8 mouse cellular contexts compared by ENCODE assay signal in genomic region chr5:45519960-45520808, GRCm38 (mm10). TPM values are rescaled to one million over a fixed set of nuclear protein-coding genes. Genes with fewer than 3 reads are reported as not detected.
DNase-seq lines count a peak whose midpoint lies in the region; ATAC-seq lines count a peak whose summit lies in the region.

Gene Med28 (plus strand): TSS chr5:45520229.

- ATAC-seq in hindbrain, embryonic 11.5 days (ENCODE audit: low FRiP score), result peak; percentile 97

- no peaks in the 10 kb centered on the region for H3K9me3 ChIP-seq in hindbrain, embryonic 11.5 days (ENCODE audit: control insufficient read depth, low read length)

- peak; percentile 88 for DNase-seq in MN1 (ENCODE audit: low spot score)
- peak; percentile 95 for DNase-seq in cerebellum, adult 9-10 months
- DNase-seq in frontal cortex, adult 2 months (ENCODE audit: extremely low spot score in 1 of 2, low spot score in 1 of 2), result peak; percentile 87 to 96
- DNase-seq in hindbrain, embryonic 11.5 days (ENCODE audit: low spot score), result peak; percentile 94
- peak; percentile 93 to 96 for DNase-seq in layer of hippocampus, postnatal 10 days (ENCODE audit: low spot score in 2 of 2)
- peak; percentile 96 for DNase-seq in lung, postnatal 10 days
- peak; percentile 94 for DNase-seq in ovary, postnatal 36 days (ENCODE audit: low spot score)
- DNase-seq in thymus, postnatal 25 days, result peak; percentile 93

- WGBS in hindbrain, embryonic 11.5 days, result 2% methylated on average over 54 of the region's 56 CpGs

- no peaks in the 10 kb centered on the region for H3K27me3 ChIP-seq in hindbrain, embryonic 11.5 days (ENCODE audit: control insufficient read depth, insufficient read depth, low read length)

- H3K4me1 ChIP-seq in hindbrain, embryonic 11.5 days (replicated peaks; ENCODE audit: control insufficient read depth, insufficient read depth, low read length), result 0 out of 2 replicates have a peak, but pooled peaks cover 2% of the 10 kb centered on the region

- peak within 1 kb of the TSS; percentile 84 for H3K4me3 ChIP-seq in hindbrain, embryonic 11.5 days (ENCODE audit: low read depth, low read length)

- H3K36me3 ChIP-seq in hindbrain, embryonic 11.5 days (ENCODE audit: control insufficient read depth, insufficient read depth, low read length), result peaks cover 2% of the 10 kb centered on the region; the same call in 1 of the 2 replicates

- H3K4me2 ChIP-seq in hindbrain, embryonic 11.5 days (replicated peaks; ENCODE audit: low read depth, low read length), result peak within 1 kb of the TSS; percentile 63

- peak within 1 kb of the TSS; percentile 80 for H3K9ac ChIP-seq in hindbrain, embryonic 11.5 days (ENCODE audit: low read depth, low read length)

- H3K27ac ChIP-seq in hindbrain, embryonic 11.5 days (ENCODE audit: low read depth, low read length), result 0 out of 2 replicates have a peak within 1 kb of the TSS, but pooled peaks have one; percentile 19

RNA-seq across cellular contexts. Expression of gene Med28, which starts in this region (rescaled TPM):
- 121 and 124 TPM in 2 replicates for polyA plus RNA-seq in frontal cortex, adult 2 months (2012; rRNA removed)
- 292 and 294 TPM in 2 replicates for polyA plus RNA-seq in hindbrain, embryonic 11.5 days (2014; fragmentation: Nextera tagmentation; extraction: Ambion mirVana)
- 10 to 100 TPM; 80.0 to 83.5 TPM for total RNA-seq in layer of hippocampus, postnatal 10 days (2021)

Comparison
In these comparisons a context has a peak if more than half of its experiments do, and no peak if none do; other contexts are left out.
1. Peak in every context shown above with its lines: DNase-seq, ATAC-seq, H3K4me3 ChIP-seq and H3K27ac ChIP-seq.